Mouse (Mus musculus): ENCODE measurements at regions not wholly inside any gene's neighbourhood (a gene's known extent, or its start where the extent isn't known, plus 50 kb on each side); places are given as distances from the start of the nearest gene placed in this dataset.

- Histone ChIP-seq H3K9ac (replicated peaks) (no peak overlapping the region), H3K9me3 (no peaks in the 10 kb centered on the region), H3K4me3 (no peak overlapping the region), H3K27ac (replicated peaks) (peak overlapping the region; percentile 2; the same call in 1 of the 2 replicates), H3K4me1 (no peaks in the 10 kb centered on the region), H3K27me3 (no peaks in the 10 kb centered on the region), H3K4me2 (replicated peaks) (no peak overlapping the region), H3K36me3 (no peaks in the 10 kb centered on the region)
- ATAC-seq (replicated peaks) = no peak
- 83% methylated on average over 12 of the region's 12 CpGs for WGBS
Observed at GRCm38 (mm10) chr4:131356316-131356715, 412.1 kb downstream of the Matn1 start.

GRCm38 (mm10) chr4:131363030-131363429, 418.8 kb downstream of the Matn1 start:
- H3K9me3 ChIP-seq = no peaks in the 10 kb centered on the region
- no peak overlapping the region for H3K27ac ChIP-seq (replicated peaks)
- H3K27me3 ChIP-seq = no peaks in the 10 kb centered on the region
- no peaks in the 10 kb centered on the region for H3K36me3 ChIP-seq
- no peak overlapping the region for H3K9ac ChIP-seq (replicated peaks)
- no peak overlapping the region for H3K4me3 ChIP-seq
- H3K4me1 ChIP-seq = no peaks in the 10 kb centered on the region
- H3K4me2 ChIP-seq (replicated peaks) = no peak overlapping the region
- ATAC-seq (replicated peaks) = no peak
- WGBS = 80% methylated on average over 1 of the region's 1 CpGs

- no peaks in the 10 kb centered on the region for H3K9me3 ChIP-seq
- no peaks in the 10 kb centered on the region for H3K27me3 ChIP-seq
- H3K9ac ChIP-seq (replicated peaks) = no peak overlapping the region
- H3K4me3 ChIP-seq = no peak overlapping the region
- 31% methylated on average over 6 of the region's 6 CpGs for WGBS
- H3K4me1 ChIP-seq = no peaks in the 10 kb centered on the region
- H3K27ac ChIP-seq (replicated peaks) = no peak overlapping the region
- no peak overlapping the region for H3K4me2 ChIP-seq (replicated peaks)
- no peak for ATAC-seq (replicated peaks)
- no peaks in the 10 kb centered on the region for H3K36me3 ChIP-seq
Observed at GRCm38 (mm10) chr4:131364671-131365252, 420.6 kb downstream of the Matn1 start.

GRCm38 (mm10) chr4:131366006-131366405, 421.8 kb downstream of the Matn1 start:
- H3K9ac ChIP-seq (replicated peaks) = no peak overlapping the region
- H3K9me3 ChIP-seq = no peaks in the 10 kb centered on the region
- no peak overlapping the region for H3K27ac ChIP-seq (replicated peaks)
- WGBS = 74% methylated on average over 2 of the region's 2 CpGs
- no peak overlapping the region for H3K4me3 ChIP-seq
- no peaks in the 10 kb centered on the region for H3K27me3 ChIP-seq
- no peaks in the 10 kb centered on the region for H3K36me3 ChIP-seq
- no peak for ATAC-seq (replicated peaks)
- H3K4me1 ChIP-seq = no peaks in the 10 kb centered on the region
- H3K4me2 ChIP-seq (replicated peaks) = no peak overlapping the region

GRCm38 (mm10) chr4:131366656-131367055, 422.5 kb downstream of the Matn1 start:
- H3K4me1 ChIP-seq = no peaks in the 10 kb centered on the region
- no peak overlapping the region for H3K27ac ChIP-seq (replicated peaks)
- H3K9ac ChIP-seq (replicated peaks) = no peak overlapping the region
- WGBS = 96% methylated on average over 1 of the region's 1 CpGs
- H3K36me3 ChIP-seq = no peaks in the 10 kb centered on the region
- no peak overlapping the region for H3K4me2 ChIP-seq (replicated peaks)
- H3K27me3 ChIP-seq = no peaks in the 10 kb centered on the region
- ATAC-seq (replicated peaks) = no peak
- no peak overlapping the region for H3K4me3 ChIP-seq
- H3K9me3 ChIP-seq = no peaks in the 10 kb centered on the region

GRCm38 (mm10) chr4:131372517-131372916, 428.3 kb downstream of the Matn1 start:
- Histone ChIP-seq H3K27ac (replicated peaks) (no peak overlapping the region), H3K36me3 (no peaks in the 10 kb centered on the region), H3K9me3 (no peaks in the 10 kb centered on the region), H3K27me3 (no peaks in the 10 kb centered on the region), H3K4me2 (replicated peaks) (no peak overlapping the region), H3K4me3 (no peak overlapping the region), H3K9ac (replicated peaks) (no peak overlapping the region), H3K4me1 (no peaks in the 10 kb centered on the region)
- no peak for ATAC-seq (replicated peaks)
- 89% methylated on average over 16 of the region's 16 CpGs for WGBS

- Histone ChIP-seq H3K4me1 (no peaks in the 10 kb centered on the region), H3K9me3 (no peaks in the 10 kb centered on the region), H3K9ac (replicated peaks) (no peak overlapping the region), H3K27me3 (no peaks in the 10 kb centered on the region), H3K27ac (replicated peaks) (no peak overlapping the region), H3K36me3 (no peaks in the 10 kb centered on the region), H3K4me3 (no peak overlapping the region), H3K4me2 (replicated peaks) (no peak overlapping the region)
- ATAC-seq (replicated peaks) = no peak
- WGBS = 89% methylated on average over 3 of the region's 3 CpGs
Observed at GRCm38 (mm10) chr4:131373172-131373571, 429.0 kb downstream of the Matn1 start.

GRCm38 (mm10) chr4:131374527-131375290, 430.5 kb downstream of the Matn1 start:
- no peaks in the 10 kb centered on the region for H3K9me3 ChIP-seq
- no peaks in the 10 kb centered on the region for H3K36me3 ChIP-seq
- no peak overlapping the region for H3K4me2 ChIP-seq (replicated peaks)
- no peak for ATAC-seq (replicated peaks)
- no peak overlapping the region for H3K4me3 ChIP-seq
- no peaks in the 10 kb centered on the region for H3K27me3 ChIP-seq
- no peak overlapping the region for H3K9ac ChIP-seq (replicated peaks)
- no peak overlapping the region for H3K27ac ChIP-seq (replicated peaks)
- H3K4me1 ChIP-seq = no peaks in the 10 kb centered on the region
- 88% methylated on average over 6 of the region's 6 CpGs for WGBS

- no peak overlapping the region for H3K4me2 ChIP-seq (replicated peaks)
- no peaks in the 10 kb centered on the region for H3K27me3 ChIP-seq
- no peak overlapping the region for H3K27ac ChIP-seq (replicated peaks)
- ATAC-seq (replicated peaks) = no peak
- WGBS = 47% methylated on average over 9 of the region's 9 CpGs
- no peaks in the 10 kb centered on the region for H3K36me3 ChIP-seq
- H3K4me3 ChIP-seq = no peak overlapping the region
- H3K4me1 ChIP-seq = no peaks in the 10 kb centered on the region
- H3K9me3 ChIP-seq = no peaks in the 10 kb centered on the region
- H3K9ac ChIP-seq (replicated peaks) = no peak overlapping the region
Observed at GRCm38 (mm10) chr4:131381063-131381462, 436.9 kb downstream of the Matn1 start.

GRCm38 (mm10) chr4:131381529-131381928, 437.3 kb downstream of the Matn1 start:
- WGBS = 81% methylated on average over 7 of the region's 7 CpGs
- H3K27me3 ChIP-seq = no peaks in the 10 kb centered on the region
- no peak for ATAC-seq (replicated peaks)
- H3K4me2 ChIP-seq (replicated peaks) = no peak overlapping the region
- H3K9me3 ChIP-seq = no peaks in the 10 kb centered on the region
- H3K27ac ChIP-seq (replicated peaks) = no peak overlapping the region
- H3K4me3 ChIP-seq = no peak overlapping the region
- H3K36me3 ChIP-seq = no peaks in the 10 kb centered on the region
- no peaks in the 10 kb centered on the region for H3K4me1 ChIP-seq
- H3K9ac ChIP-seq (replicated peaks) = no peak overlapping the region

- no peaks in the 10 kb centered on the region for H3K9me3 ChIP-seq
- no peak overlapping the region for H3K4me3 ChIP-seq
- WGBS = 78% methylated on average over 5 of the region's 5 CpGs
- H3K27ac ChIP-seq (replicated peaks) = no peak overlapping the region
- H3K27me3 ChIP-seq = no peaks in the 10 kb centered on the region
- H3K9ac ChIP-seq (replicated peaks) = no peak overlapping the region
- H3K4me1 ChIP-seq = no peaks in the 10 kb centered on the region
- H3K36me3 ChIP-seq = no peaks in the 10 kb centered on the region
- no peak for ATAC-seq (replicated peaks)
- no peak overlapping the region for H3K4me2 ChIP-seq (replicated peaks)
Observed at GRCm38 (mm10) chr4:131383862-131384261, 439.7 kb downstream of the Matn1 start.

- ATAC-seq (replicated peaks) = no peak
- no peak overlapping the region for H3K27ac ChIP-seq (replicated peaks)
Observed at GRCm38 (mm10) chr4:131386961-131387360, 442.8 kb downstream of the Matn1 start.

More at GRCm38 (mm10) chr4:131386961-131387360, 442.8 kb downstream of the Matn1 start:
- Histone ChIP-seq H3K4me2 (replicated peaks) (no peak overlapping the region), H3K9ac (replicated peaks) (no peak overlapping the region), H3K9me3 (no peaks in the 10 kb centered on the region), H3K36me3 (no peaks in the 10 kb centered on the region), H3K4me3 (no peak overlapping the region), H3K4me1 (no peaks in the 10 kb centered on the region), H3K27me3 (no peaks in the 10 kb centered on the region)
- 82% methylated on average over 10 of the region's 10 CpGs for WGBS
